Mouse (Mus musculus) cerebellum, adult 9-10 months (tissue): Measurements from ENCODE around the gene Rrh.
"Not testable (repeated sequence)": the region's sequence is repeated elsewhere in the genome, so short reads cannot be mapped to it uniquely, and the experiment has no call there.

Source experiments
- DNase-seq: peaks from one replicate; pipeline ENCODE4 v3.0.0; 2022

The Rrh gene

GRCm38 (mm10) chr3:129771210-129771609, 51.2 kb downstream of the Rrh start:
- DNase-seq = no peak

DNA sequence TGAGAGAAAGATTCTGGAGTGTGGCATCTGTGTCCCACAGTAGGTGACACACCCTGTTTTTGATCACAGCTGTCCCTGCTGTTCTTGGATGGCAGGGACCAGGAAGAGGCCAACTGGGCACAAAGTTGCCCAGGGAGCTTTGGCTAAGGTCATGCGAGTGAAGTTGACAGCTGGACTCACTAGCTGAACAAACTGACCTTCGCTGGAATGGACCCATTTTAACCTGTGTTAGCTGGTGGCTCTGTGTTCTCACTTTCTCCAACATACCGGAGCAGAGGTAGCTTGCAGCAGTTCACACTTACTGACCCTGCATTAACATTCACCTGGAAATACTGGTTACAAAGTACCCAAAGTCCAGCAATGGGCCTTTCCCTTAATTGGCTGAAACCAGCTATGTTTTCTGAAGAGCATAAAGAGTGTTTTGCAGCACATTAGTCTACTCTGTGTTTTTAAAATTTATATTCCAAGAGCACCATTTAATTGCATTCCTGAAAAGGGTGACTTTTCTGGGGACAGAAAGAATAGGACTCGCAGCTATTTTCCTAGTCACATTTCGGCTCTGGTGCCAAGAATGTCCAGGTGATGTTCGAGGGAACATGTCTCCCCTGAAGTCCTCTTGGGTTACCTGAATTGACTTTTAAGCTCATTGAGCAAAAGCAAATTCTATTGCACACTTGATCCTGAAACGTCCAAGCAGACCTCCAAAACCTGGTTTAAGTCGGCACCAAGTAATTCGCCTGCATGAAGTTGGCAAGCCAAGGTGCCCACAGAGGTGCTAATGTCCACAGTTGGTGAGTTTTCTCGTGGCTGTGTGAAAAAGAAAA, 55.2 kb downstream of the Rrh start:
- no peak for DNase-seq

DNA sequence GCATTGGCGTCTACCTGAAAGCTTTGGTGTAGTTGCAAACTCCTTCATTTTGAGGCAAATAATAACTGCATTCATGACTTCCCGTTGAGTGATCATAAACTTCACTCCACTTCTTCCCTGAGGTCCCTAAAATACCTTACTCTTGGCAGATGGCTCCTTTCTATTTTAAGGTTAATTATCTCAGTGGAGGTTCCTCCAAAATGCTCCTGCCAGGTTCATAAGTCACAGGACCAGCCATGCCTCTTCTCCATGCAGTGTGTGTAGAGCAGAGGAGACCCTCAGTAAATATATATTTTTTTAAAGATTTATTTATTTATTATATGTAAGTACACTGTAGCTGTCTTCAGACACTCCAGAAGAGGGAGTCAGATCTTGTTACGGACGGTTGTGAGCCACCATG, 56.3 kb downstream of the Rrh start:
- DNase-seq = no peak

DNA sequence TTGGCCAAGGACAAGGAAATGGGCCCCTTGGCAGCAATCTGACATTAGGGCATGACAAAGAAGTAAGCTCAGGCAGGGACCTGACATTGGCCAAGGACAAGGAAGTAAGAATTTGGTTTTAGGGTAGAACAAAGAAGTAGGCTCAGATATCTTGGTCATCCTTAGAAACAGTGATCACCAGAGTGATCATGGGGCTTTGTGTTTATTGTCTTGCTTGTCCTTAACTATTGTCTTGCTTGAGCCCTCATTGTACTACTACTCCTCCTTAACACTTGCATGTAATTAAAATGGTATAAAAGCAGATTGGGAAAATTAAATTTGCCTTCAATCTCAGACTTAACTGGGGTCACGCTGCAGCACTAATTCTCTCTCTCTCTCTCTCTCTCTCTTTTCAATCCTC, 64.8 kb downstream of the Rrh start:
- not testable (repeated sequence) for DNase-seq

- DNase-seq = no peak
These were observed 67.5 kb downstream of the Rrh start, which contains the start of gene Egf for GRCm38 (mm10) chr3:129754650-129755604. TSS of gene Egf (minus strand) at chr3:129755316.
